Mouse (Mus musculus) liver, adult 2 months (tissue): ENCODE data around the gene Samd14. TPM values are rescaled to one million over a fixed set of nuclear protein-coding genes. Genes with fewer than 3 reads are reported as not detected.
A peak's percentile ranks its signal among the peaks of the same experiment; 100 is the strongest.

Experiments used
- DNase-seq: peaks from one replicate; pipeline ENCODE4 v3.0.0-alpha.2; 2011; ENCODE audit warnings: low read depth, low spot score; ENCODE audit errors: extremely low read depth
- H3K27ac ChIP-seq: fragments of 200-500 bp; replicated peaks from 2 replicates; pipeline ENCODE4 v1.5.1; 2012; ENCODE audit warnings: low read depth, mild to moderate bottlenecking, control low read depth, inconsistent platforms, low read length; ENCODE audit not compliant: insufficient read depth
- H3K27me3 ChIP-seq: fragments of 200-500 bp; 2 replicates; pipeline ENCODE4 v1.6.1; 2012; ENCODE audit warnings: mild to moderate bottlenecking, moderate library complexity, low read length, inconsistent platforms; ENCODE audit not compliant: control insufficient read depth, insufficient read depth
- H3K36me3 ChIP-seq: fragments of 200-500 bp; 2 replicates; pipeline ENCODE4 v1.6.1; 2012; ENCODE audit warnings: low read length, inconsistent platforms; ENCODE audit not compliant: control insufficient read depth, insufficient read depth
- H3K4me1 ChIP-seq: fragments of 200-500 bp; 2 replicates; pipeline ENCODE4 v1.6.1; 2011; ENCODE audit warnings: low read length; ENCODE audit not compliant: control insufficient read depth, insufficient read depth
- H3K4me3 ChIP-seq: fragments of 200-500 bp; 2 replicates; pipeline ENCODE4 v1.5.1; 2011; ENCODE audit warnings: low read depth, mild to moderate bottlenecking, control low read depth, low read length, moderate library complexity; ENCODE audit not compliant: insufficient read depth
- H3K79me2 ChIP-seq: fragments of 200-500 bp; 2 replicates; pipeline ENCODE4 v1.6.1; 2012; ENCODE audit warnings: inconsistent platforms, mild to moderate bottlenecking, low read length, moderate library complexity; ENCODE audit not compliant: control insufficient read depth, insufficient read depth
- H3K9ac ChIP-seq: fragments of 200-500 bp; 2 replicates; pipeline ENCODE4 v1.6.1; 2012; ENCODE audit warnings: low read depth, mild to moderate bottlenecking, control low read depth, inconsistent platforms, low read length
- CTCF ChIP-seq: fragments of 200-500 bp; IDR thresholded peaks from 2 replicates; pipeline ENCODE4 v1.5.1; 2011; ENCODE audit warnings: low read depth, low read length, control low read depth
- POLR2A ChIP-seq: fragments of 200-500 bp; IDR thresholded peaks from 2 replicates; pipeline ENCODE4 v1.6.1; 2011; ENCODE audit warnings: low read length, control low read depth; ENCODE audit not compliant: insufficient read depth; ENCODE audit errors: extremely low read depth
- WGBS: fragments of 180-500 bp; shearing (Covaris S2); methylation state at CpG from one replicate; pipeline ENCODE4 v1.1.7; 2018; 5-methylcytosine and 5-hydroxymethylcytosine counted together
- polyA plus RNA-seq: library from polyadenylated mRNA; depleted of rRNA; stranded (reverse); fragments of >200 nt; gene quantifications from 2 replicates; pipeline ENCODE4 v1.2.3, GENCODE M21; 2012
- total RNA-seq: library from RNA; depleted of rRNA; stranded (reverse); fragments of >200 nt; gene quantifications from 2 replicates; pipeline ENCODE4 v1.2.3, GENCODE M21; 2014

The Samd14 gene
- total and polyA plus RNA-seq, 2 experiments: 0.13 to 0.18 TPM

DNA sequence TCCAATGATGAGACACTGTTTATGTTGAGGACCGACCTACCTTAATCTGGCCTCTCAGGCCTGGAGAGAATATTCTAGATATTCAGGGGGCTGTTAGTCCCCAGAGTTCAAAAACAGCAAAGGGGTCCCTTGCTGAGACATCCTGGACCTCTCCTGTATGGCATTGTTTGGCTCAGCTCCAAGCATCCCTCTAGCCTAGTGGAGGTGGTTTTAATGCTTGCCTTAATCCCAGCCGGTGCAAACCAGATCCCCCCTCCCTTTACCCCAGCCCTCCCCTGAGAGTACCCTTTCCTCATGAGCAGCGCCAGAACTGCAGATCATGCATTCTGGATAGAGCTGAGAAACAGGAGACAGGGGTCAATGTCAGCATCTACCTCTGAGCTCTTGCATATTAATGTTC is 2.8 kb downstream of the Samd14 start:
- WGBS: 45% methylated on average over 3 of the region's 3 CpGs

DNA sequence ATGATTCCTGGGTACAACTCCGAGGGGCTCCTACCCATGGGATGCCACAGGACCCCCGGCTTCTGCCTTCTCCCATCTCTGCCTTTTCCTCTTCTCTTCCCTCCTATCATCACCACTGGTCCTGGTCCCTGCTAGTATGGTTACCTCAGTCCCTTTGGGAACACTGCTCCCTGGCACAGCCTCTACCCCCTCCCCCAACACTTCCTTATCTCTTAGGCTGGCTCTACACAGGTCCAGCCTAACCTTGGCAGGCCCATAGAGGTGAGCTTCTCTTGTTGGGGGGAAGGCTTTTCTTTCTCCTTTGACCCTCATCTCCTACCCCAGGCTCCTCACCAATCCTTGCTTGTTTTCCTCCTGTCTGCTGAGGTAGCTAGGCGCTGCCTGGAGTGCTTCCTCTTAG is 5.8 kb downstream of the Samd14 start:
- Histone ChIP-seq H3K27me3 (peaks cover 6% of the 10 kb centered on the region), H3K4me3 (no peak overlapping the region), H3K79me2 (no peaks in the 10 kb centered on the region), H3K27ac (no peak overlapping the region), H3K36me3 (no peaks in the 10 kb centered on the region), H3K4me1 (no peaks in the 10 kb centered on the region), H3K9ac (no peak overlapping the region)
- TF ChIP-seq CTCF: no peak
- no peak for TF ChIP-seq POLR2A
- 78% methylated on average over 3 of the region's 3 CpGs for WGBS
- DNase-seq: no peak

More for the DNA sequence above, 2.8 kb downstream of the Samd14 start:
- Histone ChIP-seq H3K9ac (no peak overlapping the region), H3K4me3 (no peak overlapping the region), H3K4me1 (no peaks in the 10 kb centered on the region), H3K36me3 (no peaks in the 10 kb centered on the region), H3K27ac (no peak overlapping the region), H3K27me3 (peaks cover 6% of the 10 kb centered on the region; the same call in 1 of the 2 replicates), H3K79me2 (no peaks in the 10 kb centered on the region)
- TF ChIP-seq CTCF: no peak
- TF ChIP-seq POLR2A: no peak
- DNase-seq: no peak

DNA sequence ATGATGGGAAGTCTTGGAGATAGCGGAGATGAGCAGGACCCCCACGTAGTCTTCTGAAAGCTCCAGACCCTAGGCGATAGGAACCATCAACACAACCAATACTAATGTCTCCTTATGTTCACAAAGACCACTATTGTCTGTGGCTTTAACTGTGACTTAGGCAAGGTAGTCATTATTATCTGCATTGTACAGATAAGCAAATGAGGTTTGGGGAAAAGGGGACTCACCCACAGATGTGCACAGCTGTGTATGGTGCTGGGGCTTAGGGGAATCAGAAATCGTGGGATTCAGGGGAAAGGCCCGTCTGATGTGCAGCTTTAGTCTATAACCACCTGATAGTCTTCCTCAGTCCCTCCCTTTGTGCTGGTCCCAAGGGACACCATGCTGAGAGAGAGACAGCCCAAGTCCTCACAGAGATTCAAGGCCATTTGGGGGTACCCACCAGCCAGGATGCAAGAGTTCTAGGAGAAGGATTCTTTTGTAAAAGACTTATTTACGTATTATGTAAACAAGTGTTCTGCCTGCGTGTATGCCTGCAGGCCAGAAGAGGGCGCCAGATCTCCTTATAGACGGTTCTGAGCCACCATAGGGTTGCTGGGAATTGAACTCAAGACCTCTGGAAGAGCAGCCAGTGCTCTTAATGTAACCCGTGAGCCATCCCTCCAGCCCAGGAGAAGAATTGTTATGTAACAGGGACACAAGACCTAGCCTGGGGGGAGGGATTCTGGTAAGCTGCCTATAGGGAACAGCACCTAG is 12.7 kb downstream of the Samd14 start:
- WGBS: 80% methylated on average over 10 of the region's 10 CpGs
- DNase-seq: no peak
- Histone ChIP-seq H3K9ac (no peak overlapping the region), H3K79me2 (no peaks in the 10 kb centered on the region), H3K27me3 (peaks cover 6% of the 10 kb centered on the region), H3K4me1 (no peaks in the 10 kb centered on the region), H3K36me3 (no peaks in the 10 kb centered on the region), H3K4me3 (no peak overlapping the region), H3K27ac (no peak overlapping the region)
- peak; percentile 61 for TF ChIP-seq CTCF
- TF ChIP-seq POLR2A: no peak

DNA sequence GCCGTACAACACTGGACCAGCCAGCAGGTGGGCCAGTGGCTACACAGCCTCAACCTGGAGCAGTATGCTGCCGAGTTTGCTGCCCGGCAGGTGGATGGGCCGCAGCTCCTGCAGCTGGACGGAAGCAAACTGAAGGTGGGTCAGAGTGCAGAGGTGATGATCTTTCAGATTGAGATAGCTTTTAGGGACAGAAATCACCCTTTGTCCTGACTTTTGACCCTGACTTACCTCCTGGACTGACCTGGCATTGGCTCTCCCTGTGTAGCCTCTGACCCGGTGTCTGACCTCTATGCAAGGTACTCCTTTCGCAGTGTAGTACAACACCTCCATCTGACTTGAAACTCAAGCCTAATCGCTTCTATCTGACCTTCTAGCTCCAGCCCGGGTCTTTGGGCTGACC is 13.8 kb downstream of the Samd14 start:
- H3K4me1 ChIP-seq: no peaks in the 10 kb centered on the region
- 36% methylated on average over 9 of the region's 9 CpGs for WGBS

DNA sequence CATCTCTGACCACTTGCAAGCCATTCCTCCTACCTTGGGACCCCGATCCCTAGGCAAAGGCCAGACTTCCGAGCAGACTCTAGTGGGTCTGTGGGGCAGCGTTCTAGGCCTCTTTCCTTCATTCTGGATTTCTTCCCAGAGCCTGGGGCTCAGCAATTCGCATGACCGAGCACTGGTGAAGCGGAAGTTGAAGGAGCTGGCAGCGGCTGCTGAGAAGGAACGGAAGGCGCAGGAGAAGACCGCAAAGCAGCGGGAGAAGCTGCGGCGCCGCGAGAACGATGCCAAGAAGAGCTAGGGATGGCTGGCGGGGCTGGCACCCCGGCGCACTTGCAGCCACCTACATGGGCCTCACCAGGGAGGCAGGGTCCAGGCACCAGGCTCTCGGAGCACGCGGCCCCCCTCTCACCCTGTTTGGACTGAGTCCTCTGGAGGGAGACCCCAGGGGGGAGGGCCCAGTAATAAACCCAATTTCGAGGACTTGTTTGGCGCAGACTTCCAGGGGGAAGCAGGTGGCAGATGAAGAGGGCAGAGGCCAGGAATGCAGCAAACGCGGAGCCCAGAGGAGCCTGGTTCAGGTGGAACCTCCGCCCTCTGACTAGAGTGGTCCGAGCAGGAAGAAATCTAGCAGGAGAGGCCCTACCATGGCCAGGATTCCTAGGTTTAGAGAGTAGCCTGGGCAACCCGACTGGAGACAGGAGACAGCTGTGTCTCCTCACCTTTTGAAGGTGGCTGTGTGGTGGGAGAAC is 14.9 kb downstream of the Samd14 start:
- H3K9ac ChIP-seq: no peak overlapping the region
- H3K79me2 ChIP-seq: no peaks in the 10 kb centered on the region
- no peak for DNase-seq
- no peak overlapping the region for H3K27ac ChIP-seq
- no peaks in the 10 kb centered on the region for H3K4me1 ChIP-seq
- H3K4me3 ChIP-seq: no peak overlapping the region
- WGBS: 83% methylated on average over 29 of the region's 29 CpGs
- TF ChIP-seq POLR2A: no peak
- no peak for TF ChIP-seq CTCF
- H3K27me3 ChIP-seq: peaks cover 6% of the 10 kb centered on the region
- peaks cover 9% of the 10 kb centered on the region; the same call in 1 of the 2 replicates for H3K36me3 ChIP-seq

More for the DNA sequence above, 13.8 kb downstream of the Samd14 start:
- no peak for TF ChIP-seq POLR2A
- TF ChIP-seq CTCF: no peak
- Histone ChIP-seq H3K4me3 (no peak overlapping the region), H3K36me3 (peaks cover 3% of the 10 kb centered on the region; the same call in 1 of the 2 replicates), H3K9ac (no peak overlapping the region), H3K27ac (no peak overlapping the region), H3K79me2 (no peaks in the 10 kb centered on the region), H3K27me3 (peaks cover 6% of the 10 kb centered on the region)
- DNase-seq: peak; percentile 80
